Mouse (Mus musculus) embryo, embryonic 10 days (tissue): ENCODE results near the gene Smurf1.

Experiments
- DNase-seq: peaks from one replicate; pipeline ENCODE4 v3.0.0-alpha.2; 2015; ENCODE audit warnings: low spot score

Gene Smurf1

DNA sequence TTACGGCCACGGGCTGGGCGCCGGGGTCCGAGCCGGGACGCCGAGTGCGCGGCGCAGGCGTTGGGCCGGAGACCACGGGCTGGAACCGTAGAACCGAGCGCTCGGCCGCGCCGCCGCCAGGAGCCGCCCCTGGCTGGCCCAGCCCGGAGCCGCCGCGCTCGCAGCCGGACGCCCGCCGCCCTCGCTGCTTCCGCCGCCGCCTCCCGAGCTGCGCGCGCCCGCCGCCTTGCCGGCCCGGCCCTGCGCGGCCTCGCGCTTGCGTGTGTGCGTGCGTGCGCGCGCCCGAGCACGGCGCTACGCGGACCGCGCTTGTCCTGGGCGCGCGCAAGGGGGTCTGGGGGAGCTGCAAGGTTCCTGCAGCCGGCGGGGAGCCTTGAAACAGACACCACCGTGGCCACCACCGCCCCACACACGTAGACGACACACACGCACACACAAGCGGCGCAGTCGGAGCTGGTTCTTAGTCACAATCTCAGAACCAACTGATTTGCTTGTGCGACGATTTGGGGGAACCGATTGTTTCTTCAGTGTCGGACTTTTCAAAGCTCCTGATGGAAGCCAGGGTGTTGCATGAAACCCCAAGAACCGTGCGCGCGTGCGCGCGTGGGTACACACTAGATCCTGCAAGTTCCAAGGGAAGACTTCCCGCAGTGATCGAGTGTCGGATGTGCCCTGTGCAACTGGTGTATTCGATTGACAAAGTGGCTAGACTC lies at the start of gene Smurf1:
TSS of gene Smurf1 (minus strand) at position 209 of the 713 bp plus-strand sequence.
- peak; percentile 94 for DNase-seq

DNA sequence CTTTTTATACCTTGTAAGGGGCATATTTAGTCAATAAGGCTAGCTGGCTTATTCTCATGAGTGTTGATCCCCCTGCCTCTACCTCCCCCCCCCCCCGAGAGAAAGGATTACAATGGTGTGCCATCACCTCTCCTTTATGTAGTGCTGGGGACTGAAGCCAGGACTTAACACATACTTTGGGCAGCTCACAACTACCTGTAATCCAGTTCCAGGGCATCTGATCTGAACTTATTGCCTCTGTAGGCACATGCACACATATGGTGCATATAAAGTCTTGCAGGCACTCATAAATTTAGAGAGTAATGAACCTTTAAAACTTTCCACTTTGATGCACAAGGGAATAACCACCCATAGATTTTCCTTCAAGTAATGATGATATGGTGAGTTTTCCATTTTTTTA lies 48.6 kb upstream of the Smurf1 start:
- no peak for DNase-seq

DNA sequence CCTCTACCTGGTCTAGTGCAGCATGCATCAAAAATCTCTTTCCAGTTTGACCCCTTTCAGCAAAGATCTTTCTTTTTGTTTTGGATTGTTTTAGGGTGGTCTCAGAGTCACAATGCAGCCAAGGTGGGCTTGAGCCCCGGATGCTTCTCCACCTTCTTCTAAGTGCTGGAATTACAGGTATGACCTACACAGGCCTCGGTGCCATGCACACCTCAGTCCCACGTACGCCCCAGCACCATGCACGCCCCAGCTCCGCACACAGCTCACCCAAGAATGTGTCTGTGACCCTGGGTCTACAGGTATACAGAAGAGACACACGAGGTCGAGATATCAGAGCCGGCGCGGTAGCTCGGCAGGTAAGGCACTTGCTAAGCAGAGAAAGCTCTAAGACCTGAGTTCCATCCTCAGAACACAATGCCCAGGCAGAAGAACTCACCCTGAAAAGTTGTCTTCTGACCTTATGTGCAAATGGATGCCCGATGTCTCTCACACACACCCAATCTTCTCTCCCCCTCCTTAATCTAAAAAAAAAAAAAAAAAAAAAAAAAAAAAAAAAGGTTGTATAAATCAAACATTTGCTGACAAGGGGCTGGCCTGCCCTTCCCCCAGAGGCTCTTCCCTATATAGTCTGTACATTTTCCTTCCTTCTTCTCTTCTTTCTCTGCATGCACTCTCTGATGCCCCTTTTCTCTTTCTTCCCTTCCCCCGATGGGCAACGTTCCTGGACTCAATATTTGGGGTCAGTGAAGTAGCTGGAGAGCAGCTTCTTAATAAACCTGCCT lies 43.4 kb upstream of the Smurf1 start:
- DNase-seq = no peak

DNA sequence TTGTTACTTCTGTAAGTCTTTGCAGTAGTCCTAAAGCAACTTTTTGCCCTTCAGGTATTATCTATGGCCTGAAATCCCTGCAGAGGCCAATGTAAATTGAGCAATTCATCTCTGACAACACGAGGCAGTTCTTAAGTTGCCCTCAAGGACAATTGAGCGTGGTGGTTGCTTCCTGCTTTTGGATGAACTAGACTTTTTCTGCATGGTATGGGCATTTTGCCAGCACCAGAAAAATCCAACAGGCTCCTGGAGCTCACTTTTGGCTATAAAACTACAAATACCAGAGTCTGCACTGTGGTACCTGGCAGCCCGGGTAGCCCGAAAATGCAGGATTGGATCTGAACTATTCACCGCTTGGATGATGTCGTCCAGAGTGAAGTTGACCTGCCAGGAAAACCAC lies 39.9 kb upstream of the Smurf1 start:
- DNase-seq = no peak

DNA sequence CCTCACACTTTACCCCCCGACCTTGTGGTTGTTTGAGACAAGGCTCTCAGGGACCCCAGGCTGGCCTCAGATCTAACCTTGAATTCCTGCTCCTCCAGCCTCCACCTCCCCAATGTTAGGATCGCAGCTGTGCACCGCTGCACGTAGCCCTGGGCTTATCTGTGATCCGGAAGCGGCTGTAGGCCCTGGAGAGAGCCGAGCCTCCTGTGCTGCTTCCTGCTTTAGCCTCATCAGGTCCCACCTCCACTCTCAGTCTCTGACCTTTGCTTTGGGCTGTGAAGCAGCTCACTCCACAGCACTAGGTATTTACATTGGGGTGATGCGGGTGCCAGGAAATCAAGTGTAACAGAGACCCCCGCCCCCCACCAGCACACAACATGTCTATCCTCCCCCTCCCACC lies 38.8 kb upstream of the Smurf1 start:
- no peak for DNase-seq

DNA sequence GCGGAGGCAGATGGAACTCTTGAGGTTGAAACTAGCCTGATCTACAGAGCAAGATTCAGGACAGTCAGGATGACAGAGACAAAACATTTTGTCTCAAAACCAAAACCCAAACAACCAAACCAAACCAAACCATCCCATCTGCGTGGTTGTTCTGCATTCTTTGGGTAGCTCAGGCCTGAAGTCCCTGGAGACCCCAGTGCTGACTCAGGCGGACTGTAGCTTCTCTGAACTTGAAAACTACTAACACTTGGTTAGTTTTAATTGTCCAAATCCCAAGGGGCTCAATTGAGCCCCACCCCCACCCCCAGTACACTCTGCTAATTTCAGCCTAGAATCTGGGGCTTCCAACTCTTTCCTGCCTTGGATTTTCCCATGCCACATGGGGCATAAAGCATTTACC lies 37.7 kb upstream of the Smurf1 start:
- DNase-seq = no peak

DNA sequence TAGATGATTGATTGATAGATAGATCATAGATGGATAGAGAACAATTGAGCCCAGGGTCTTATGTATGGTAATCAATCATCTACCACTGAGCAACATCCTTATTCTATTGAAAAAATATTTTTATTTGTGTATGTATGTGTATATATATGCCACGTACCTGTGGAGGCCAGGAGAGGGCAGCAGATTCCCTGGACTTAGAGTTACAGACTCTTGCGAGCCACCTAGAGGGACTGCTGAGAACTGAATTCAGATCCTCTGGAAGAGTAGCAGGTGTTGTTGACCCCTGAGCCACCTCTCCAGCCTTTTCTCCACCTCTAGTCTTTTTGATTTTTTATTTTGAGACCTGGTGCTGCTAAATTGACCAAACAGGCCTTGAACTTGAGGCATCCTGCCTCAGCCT lies 32.8 kb upstream of the Smurf1 start:
- DNase-seq = peak; percentile 56

DNA sequence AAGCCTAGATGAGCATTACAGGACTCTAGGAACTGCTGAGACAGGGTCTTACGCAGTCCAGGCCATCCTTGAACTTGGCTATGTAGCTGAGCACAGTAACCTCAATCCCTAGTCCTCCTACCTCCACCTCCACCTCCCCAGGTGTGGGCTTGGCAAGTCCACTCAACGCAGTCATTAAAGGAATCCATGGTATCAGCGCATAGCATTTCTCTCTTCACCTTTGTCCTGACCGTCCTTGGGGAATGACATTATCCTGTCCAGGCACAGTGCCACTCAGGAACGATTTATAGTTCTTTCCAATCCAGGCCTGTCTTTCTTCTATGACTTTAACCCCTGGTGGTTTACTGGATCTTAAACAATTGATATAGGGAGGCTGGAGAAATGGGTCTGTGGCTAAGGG lies 24.8 kb upstream of the Smurf1 start:
- no peak for DNase-seq

DNA sequence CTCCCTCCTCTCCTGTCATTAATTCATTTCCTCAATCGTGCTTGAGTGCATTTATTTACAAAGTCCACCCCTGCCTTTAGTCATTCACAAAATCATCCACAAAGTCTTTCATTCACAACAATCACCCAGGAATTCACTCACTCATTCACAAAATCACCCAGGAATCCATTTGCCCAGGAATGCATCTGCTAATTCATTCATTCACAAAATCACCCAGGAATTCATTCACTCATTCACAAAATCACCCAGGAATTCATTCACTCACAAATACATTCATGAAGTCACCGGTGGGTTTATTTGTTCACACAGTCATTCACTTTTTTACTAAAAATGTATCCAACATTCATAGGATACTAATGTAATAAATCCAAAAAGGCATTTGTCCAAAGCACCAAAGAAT lies 24.4 kb upstream of the Smurf1 start:
- DNase-seq = no peak

DNA sequence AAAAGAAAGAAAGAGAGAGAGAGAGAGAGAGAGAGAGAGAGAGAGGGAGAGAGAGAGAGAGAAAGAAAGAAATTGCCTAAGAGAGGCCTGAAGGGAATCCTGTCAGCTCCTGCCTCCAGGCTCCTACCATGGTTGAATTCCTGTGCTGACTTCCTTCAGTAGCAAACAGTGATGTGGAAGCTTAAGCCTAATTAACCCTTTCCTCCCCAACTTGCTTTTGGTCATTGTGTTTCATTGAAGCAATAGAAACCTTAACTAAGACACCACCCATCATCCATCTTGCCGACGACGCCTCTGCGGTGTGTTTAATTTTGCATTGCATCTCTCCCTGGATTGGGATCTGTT lies 23.4 kb upstream of the Smurf1 start:
- peak; percentile 28 for DNase-seq

DNA sequence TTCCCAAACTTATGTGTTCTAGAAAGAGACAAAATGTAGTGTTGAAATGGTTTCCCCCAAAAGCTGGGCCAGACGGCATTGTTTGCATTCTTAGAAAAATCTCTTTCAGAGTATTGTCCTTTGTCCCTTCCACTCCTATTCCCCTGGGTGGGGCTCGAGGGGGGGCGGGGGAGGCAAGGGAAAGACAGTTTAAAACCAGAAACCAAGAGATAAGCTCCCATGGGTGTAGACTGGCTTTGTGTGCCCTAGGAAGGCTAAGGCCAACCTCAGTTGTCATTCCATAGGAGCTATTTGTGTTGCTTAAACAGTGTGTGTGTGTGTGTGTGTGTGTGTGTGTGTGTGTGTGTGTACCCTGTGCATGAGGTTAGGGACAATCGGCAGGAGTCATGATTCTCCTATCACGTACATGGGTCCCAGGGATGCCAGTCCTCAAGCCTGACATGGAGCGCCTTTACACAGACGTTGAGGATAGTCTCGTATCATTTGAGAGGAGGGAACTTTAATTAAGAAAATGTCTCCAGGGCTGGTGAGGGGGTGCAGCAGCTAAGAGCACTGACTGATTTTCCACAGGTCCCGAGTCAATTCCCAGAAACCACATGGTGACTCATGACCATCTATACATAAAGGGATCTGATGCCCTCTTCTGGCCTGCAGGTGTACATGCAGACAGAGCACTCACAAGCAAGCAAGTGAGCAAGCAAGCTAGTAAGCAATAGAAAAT lies 22.9 kb upstream of the Smurf1 start:
- DNase-seq = peak; percentile 77

DNA sequence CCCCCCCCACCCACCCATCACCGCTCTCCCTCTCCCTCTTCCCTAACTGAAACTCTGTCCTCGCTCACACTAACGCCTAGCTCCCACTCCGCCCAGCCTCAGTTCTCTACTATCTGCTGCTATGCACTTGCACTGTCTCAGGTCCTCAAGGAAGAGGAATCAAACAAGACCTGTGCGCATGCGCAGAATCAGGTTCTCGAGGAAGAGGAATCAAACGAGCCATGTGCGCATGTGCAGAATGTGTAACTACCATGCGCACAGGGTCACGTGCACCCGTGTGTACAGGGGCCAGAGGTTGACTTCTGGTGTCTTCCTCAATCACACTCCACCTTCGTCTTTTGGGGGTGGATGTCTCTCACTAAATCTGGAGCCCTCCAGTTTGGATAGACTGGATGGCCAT lies 21.9 kb upstream of the Smurf1 start:
- no peak for DNase-seq

DNA sequence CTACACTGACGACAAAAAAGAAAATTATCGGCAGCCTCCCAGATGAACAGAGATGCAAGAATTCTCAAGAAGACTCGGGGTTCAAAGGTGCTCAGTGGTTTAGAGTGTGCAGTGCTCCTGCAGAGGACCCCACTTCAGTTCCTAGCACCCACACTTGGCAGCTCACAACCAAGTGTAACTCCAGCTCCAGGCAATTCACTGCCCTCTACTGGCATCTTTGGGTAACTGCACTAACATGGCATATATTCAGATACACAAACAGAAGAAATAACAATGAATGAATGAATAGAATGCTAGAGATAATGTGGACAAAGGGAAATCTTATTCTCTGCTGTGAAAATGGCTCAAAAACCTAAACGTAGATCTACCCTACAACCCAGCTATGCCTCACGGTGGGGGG lies 19.2 kb upstream of the Smurf1 start:
- no peak for DNase-seq

DNA sequence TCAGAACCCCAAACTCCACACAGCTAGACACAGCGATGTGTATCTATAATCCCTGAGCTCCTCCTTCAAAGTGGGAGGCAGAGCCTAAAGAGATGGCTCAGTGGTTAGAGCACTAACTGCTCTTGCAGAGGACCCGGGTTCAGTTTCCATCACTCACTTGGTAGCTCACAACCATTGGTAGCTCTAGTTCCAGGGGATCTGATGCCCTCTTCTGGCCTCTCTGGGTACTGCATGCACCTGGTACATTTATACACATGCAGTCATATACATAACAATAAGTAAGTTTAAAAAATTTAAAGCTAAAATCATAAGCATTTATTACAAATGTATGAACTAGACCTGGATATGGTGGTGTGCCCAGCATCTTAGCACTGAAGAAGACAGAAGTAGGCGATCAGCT lies 17.6 kb upstream of the Smurf1 start:
- DNase-seq = no peak

DNA sequence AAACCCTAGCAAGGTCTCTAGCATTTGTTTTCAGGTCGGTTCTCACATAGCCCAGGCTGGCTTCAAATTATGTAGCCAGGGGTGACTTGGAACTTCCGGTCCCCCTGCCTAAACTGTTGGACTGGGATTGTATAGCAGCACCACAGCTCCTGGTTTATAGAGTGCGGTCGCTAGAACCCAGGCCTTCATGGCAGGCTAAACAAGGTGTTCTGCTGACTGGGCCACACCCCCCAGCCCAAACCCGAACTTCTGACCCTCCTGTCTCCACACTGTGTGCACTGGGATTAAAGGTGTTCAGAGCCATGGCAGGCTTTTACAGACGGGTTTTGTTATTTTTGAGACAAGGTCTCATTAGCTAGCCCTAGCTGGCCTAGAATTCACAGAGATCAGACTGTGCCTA lies 13.5 kb upstream of the Smurf1 start:
- no peak for DNase-seq

DNA sequence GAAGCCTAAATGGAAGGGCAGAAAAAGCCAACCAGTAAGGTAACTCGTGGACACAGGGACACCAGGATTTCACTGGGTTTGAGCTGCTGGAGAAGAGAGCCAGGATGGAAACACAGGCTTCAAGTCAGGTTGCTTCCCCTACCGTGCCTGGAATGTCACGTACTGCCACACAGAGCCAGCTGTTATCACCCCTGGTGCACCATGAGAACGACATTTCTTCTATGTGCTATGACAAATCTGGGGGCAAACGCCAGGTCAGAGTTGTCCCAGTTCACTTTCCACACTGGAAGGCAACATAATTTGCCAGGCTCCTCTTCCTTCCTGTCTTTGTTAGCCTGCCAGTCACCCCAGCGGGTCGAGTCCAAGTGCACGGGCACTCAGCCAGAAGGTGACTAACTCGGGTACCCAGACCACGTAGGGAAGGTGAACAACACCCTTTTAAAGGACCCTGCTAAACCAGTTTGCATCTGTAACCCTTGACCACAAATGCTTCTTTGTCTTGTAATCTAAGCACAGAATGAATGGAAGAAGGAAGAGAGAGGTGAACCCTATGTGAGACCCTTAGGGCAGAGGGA lies 13.0 kb upstream of the Smurf1 start:
- no peak for DNase-seq

DNA sequence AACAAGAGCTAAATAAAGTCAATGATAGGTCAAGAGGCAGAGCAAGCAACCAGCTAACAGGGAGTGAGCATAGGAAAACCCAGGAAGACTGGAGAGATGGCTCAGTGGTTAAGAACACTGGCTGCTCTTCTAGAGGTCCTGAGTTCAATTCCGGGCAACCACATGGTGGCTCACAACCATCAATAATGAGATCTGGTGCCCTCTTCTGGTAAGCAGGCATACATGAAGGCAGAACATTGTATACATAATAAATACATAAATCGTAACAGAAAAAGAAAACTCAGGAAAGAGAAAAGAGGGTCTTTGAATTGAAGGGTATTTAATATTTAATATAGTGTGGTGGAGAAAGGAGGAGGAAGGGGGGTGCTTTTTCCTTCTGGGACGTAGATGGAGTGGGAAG lies 5.6 kb upstream of the Smurf1 start:
- DNase-seq = no peak

DNA sequence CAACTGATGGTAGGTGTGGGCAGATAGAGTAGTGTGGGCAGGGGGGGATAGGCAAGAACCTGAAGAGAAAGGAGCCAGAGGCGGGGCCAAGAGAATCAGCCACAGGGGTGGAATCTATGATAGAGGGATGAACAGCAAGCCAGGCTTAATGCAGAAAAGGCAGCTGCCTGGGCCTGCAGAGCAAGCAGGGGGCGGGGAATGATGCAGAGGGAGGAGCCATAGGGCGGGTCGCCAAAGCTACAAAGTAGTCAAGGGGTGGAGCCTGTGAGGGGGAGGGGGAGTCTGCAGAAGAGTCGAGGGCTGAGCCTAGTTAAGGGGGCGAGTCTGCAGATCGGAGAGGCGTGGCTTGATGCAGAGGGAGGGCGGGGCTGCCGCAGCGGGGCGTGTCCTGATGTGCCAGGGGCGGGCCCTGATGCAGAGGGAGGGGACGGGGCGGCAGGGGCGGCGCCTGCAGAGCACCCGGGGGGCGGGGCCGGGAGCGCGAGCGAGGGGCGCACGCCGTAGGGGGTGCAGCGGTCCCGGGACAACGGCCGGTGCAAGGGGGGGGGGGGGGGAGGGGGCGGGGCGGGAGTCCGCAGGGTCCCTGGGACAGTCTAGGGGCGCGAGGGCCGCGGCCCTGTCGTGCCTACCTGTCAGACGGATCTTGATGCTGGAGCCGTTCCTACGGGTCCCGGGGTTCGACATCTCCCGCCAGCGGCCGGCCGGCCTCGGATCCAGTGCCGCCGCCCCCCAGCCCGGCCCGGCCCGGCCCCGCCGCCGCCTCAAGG lies 592 bp downstream of the Smurf1 start:
- DNase-seq = peak; percentile 94

DNA sequence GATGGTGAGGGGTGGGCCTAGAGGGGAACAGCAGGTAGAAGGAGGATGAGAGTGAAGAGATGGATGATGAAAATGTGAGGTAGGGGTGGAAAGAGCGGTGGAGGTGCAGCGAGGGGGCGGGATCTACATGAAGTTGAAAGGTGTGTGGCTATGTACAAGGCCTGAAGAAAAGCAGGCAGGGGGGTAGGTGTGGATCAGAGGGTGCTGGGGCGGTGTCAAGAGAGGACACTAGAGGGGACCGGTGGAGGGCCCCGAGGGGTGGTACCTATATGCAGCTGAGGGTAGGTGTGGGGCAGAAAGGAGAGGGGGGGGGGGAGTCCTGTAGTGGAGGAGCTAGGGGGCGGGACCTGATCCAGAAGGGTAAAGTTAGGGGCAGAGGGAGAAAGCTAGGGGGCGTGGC lies 1.2 kb downstream of the Smurf1 start:
- DNase-seq = no peak

DNA sequence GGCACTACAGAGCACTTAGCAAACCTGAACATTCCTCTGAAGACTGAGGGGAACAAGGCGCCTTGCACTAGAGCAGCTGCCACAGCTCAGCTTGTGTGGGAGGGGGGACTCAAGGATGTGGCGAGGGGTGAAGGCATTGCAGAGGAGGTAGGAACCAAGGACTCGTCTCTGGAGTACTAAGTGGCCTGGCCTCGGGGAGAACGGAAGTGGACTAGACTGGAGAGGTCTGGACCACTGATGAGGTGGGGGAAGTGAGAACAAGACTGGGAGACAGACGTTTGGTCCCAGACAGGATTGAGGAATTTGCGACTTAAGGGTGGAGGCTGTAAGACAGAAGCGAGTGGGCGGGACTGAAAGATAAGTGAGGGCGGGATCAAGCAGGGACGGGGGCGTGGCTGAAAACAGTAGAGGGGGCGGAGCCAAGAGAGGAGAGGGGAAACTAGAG lies 1.8 kb downstream of the Smurf1 start:
- peak; percentile 75 for DNase-seq

DNA sequence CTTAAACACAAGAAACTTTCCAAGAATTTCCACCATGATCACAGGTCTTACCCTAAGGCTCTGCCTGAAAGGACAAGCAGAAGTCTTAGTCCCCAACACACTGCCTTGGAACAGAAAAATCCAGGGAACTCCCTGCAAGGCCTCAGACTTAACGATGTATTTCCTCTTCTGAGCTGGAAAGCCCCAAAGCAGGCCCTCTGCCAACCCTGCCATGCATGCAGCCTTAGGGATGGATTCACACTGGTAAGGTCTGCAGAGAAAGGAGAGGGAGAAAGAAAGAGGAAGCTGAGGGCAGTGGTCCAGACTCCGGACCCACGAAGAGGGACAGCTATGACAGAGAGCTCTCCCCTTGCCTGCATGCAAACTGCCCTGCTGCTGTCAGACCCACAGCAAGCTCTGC lies 2.2 kb downstream of the Smurf1 start:
- no peak for DNase-seq

DNA sequence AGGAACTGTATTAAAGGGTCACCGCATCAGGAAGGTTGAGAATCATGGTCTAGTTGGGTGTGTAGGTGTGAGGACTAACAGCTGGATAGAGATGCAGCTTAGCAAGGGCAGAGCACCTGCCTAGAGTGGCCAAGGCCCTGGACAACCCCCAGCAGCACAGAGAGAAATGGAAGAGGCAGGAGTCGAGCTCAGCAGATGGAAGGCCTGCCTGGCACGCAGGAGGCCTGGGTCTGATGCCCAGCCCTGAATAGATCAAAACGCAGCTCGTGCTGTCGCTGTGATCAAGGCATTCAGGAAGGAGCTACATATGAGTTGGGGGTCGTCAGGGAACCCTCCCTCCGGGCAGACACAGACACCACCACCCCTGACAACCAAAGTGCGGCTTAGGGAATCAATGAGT lies 7.4 kb downstream of the Smurf1 start:
- no peak for DNase-seq
